Mouse (Mus musculus) hindbrain, embryonic 14.5 days (tissue): ENCODE results near the gene Myo6. TPM values are rescaled to one million over a fixed set of nuclear protein-coding genes. Genes with fewer than 3 reads are reported as not detected.
A peak's percentile ranks its signal among the peaks of the same experiment; 100 is the strongest.

ENCODE experiments used
- ATAC-seq: fragments of 200-750 bp; cut with Nextera tagmentation; 2 replicates; pipeline ENCODE4 v1.8.0; 2017; ENCODE audit warnings: moderate number of reproducible peaks, mild to moderate bottlenecking, moderate TSS enrichment, moderate library complexity; ENCODE audit not compliant: low FRiP score
- DNase-seq: peaks from one replicate; pipeline ENCODE4 v3.0.0-alpha.2; 2015; ENCODE audit warnings: low spot score
- H3K27ac ChIP-seq: fragments of 300-500 bp; sonication (generic); 2 replicates; pipeline ENCODE4 v1.5.1; 2014; ENCODE audit warnings: mild to moderate bottlenecking, moderate library complexity
- H3K27me3 ChIP-seq: fragments of 300-500 bp; sonication (generic); 2 replicates; pipeline ENCODE4 v1.6.1; 2014; ENCODE audit warnings: mild to moderate bottlenecking, low read length, mixed read lengths; ENCODE audit not compliant: control insufficient read depth, insufficient read depth
- H3K36me3 ChIP-seq: fragments of 300-500 bp; sonication (generic); replicated peaks from 2 replicates; pipeline ENCODE4 v1.6.1; 2014; ENCODE audit not compliant: control insufficient read depth, insufficient read depth
- H3K4me1 ChIP-seq: fragments of 300-500 bp; sonication (generic); replicated peaks from 2 replicates; pipeline ENCODE4 v1.6.1; 2014; ENCODE audit warnings: antibody characterized with exemption, low read length, mixed read lengths; ENCODE audit not compliant: control insufficient read depth, insufficient read depth
- H3K4me2 ChIP-seq: fragments of 300-500 bp; sonication (generic); replicated peaks from 2 replicates; pipeline ENCODE4 v1.6.1; 2014; ENCODE audit warnings: mild to moderate bottlenecking, moderate library complexity
- H3K4me3 ChIP-seq: fragments of 300-500 bp; sonication (generic); replicated peaks from 2 replicates; pipeline ENCODE4 v1.5.1; 2014; ENCODE audit warnings: mild to moderate bottlenecking, low read length
- H3K9ac ChIP-seq: fragments of 300-500 bp; sonication (generic); 2 replicates; pipeline ENCODE4 v1.6.1; 2014
- H3K9me3 ChIP-seq: fragments of 300-500 bp; sonication (generic); 2 replicates; pipeline ENCODE4 v1.6.1; 2016; ENCODE audit warnings: low read length; ENCODE audit not compliant: control insufficient read depth
- WGBS: fragments of 180-500 bp; shearing (Covaris S2); extraction: QIAGEN DNeasy Blood & Tissue Kit; methylation state at CpG from one replicate; pipeline ENCODE4 v1.1.7; 2014; 5-methylcytosine and 5-hydroxymethylcytosine counted together
- polyA plus RNA-seq: library from polyadenylated mRNA; unstranded; fragments of >200 nt; fragmentation: Nextera tagmentation; extraction: Ambion mirVana; gene quantifications from 2 replicates; pipeline ENCODE4 v1.2.1, GENCODE M21; 2014

The Myo6 gene
- 27.9 and 30.2 TPM in 2 replicates for polyA plus RNA-seq

DNA sequence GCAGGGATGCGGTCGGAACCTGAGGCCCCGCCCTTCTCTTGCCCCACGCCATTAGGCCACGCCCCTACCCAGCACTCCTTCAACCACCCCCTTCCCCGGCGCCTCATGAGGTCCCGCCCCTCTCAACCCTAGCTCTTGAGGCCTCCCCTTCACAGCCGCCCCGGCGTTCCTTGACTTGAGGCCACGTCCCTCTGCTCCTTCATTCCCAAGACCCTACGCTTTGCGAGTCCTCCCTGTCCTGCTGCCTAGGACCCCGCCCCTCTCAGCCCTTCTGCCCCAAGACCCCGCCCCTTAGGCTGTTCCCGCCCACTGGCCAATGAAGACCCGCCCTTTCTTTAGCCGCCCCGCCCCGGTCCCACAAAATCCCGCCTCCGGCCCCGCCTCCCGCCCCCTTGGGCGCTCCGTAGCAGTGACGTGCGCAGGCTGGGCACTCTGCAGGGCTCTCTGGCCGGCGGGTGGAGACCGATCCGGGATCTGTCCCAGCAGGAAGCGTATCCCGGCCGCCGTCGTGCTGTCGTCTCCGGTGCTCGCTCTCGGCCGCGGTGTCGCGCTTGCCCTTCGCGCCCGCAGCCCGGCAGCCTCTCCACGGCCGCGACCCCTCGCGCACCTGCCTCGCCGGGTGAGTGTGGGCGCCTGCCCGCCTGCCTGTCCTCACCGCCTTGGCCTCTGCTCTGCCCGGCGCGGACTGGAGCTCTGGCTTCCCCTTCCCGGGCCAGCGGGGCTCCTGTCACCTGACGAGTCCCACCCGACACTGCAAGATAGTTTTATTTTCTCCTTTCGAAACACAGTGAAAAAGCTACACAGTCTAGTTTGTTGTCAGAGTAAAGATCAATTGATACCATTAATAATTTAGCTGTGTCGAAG, at the start of gene Myo6:
Gene Myo6 (plus strand): TSS at position 421 of the 864 bp plus-strand sequence.
- ATAC-seq (peak; percentile 98), DNase-seq (peak; percentile 89)
- H3K4me3 ChIP-seq = peak within 1 kb of the TSS; percentile 71
- no peaks in the 10 kb centered on the region for H3K9me3 ChIP-seq
- no peaks in the 10 kb centered on the region for H3K27me3 ChIP-seq
- WGBS = under 1% methylated on average over 67 of the region's 69 CpGs
- peak within 1 kb of the TSS; percentile 76 for H3K9ac ChIP-seq
- H3K4me2 ChIP-seq = peak within 1 kb of the TSS; percentile 61
- H3K4me1 ChIP-seq = 0 out of 2 replicates have a peak, but pooled peaks cover 6% of the 10 kb centered on the region
- H3K36me3 ChIP-seq = no peaks in the 10 kb centered on the region
- peak within 1 kb of the TSS; percentile 77 for H3K27ac ChIP-seq

- Histone ChIP-seq H3K4me1 (no peaks in the 10 kb centered on the region), H3K27ac (no peak overlapping the region), H3K27me3 (no peaks in the 10 kb centered on the region), H3K9me3 (no peaks in the 10 kb centered on the region), H3K4me3 (no peak overlapping the region), H3K9ac (no peak overlapping the region), H3K36me3 (peaks cover 77% of the 10 kb centered on the region), H3K4me2 (no peak overlapping the region)
- WGBS = 87% methylated on average over 10 of the region's 10 CpGs
- ATAC-seq = no peak
- DNase-seq = no peak
These were observed 18.7 kb upstream of the Myo6 start for GRCm38 (mm10) chr9:80145992-80146587.

DNA sequence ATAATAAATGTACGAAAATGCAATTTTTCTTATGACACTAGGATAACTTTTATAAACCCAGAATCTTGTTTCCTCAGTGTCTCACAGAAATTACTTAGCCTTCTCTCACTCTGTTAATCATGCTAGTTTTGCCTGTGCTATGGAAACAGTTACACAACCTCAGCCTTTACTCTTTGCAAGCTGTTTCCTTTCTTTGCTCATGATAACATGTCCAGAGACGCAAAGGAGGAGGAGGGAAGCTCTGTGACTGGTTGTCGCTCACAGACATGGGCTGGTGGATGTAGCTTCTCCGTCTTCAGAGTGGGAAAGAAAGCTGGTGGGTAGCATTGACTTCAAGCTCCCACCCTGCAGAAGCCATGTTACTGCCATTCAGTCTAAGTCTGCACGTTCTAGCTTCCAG, 15.2 kb upstream of the Myo6 start:
- Histone ChIP-seq H3K4me1 (no peaks in the 10 kb centered on the region), H3K36me3 (peaks cover 56% of the 10 kb centered on the region), H3K27ac (no peak overlapping the region), H3K4me2 (no peak overlapping the region), H3K4me3 (no peak overlapping the region), H3K27me3 (no peaks in the 10 kb centered on the region), H3K9me3 (no peaks in the 10 kb centered on the region), H3K9ac (no peak overlapping the region)
- ATAC-seq (no peak), DNase-seq (no peak)
- 90% methylated on average over 5 of the region's 5 CpGs for WGBS

GRCm38 (mm10) chr9:80155277-80155676, 9.6 kb upstream of the Myo6 start:
- Histone ChIP-seq H3K27me3 (no peaks in the 10 kb centered on the region), H3K4me3 (no peak overlapping the region), H3K4me1 (no peaks in the 10 kb centered on the region), H3K9me3 (no peaks in the 10 kb centered on the region), H3K27ac (no peak overlapping the region; the same call in 1 of the 2 replicates), H3K9ac (no peak overlapping the region), H3K4me2 (no peak overlapping the region), H3K36me3 (peaks cover 16% of the 10 kb centered on the region; the same call in 1 of the 2 replicates)
- peak; percentile 73 for ATAC-seq
- DNase-seq = peak; percentile 66
- WGBS = 40% methylated on average over 5 of the region's 5 CpGs

DNA sequence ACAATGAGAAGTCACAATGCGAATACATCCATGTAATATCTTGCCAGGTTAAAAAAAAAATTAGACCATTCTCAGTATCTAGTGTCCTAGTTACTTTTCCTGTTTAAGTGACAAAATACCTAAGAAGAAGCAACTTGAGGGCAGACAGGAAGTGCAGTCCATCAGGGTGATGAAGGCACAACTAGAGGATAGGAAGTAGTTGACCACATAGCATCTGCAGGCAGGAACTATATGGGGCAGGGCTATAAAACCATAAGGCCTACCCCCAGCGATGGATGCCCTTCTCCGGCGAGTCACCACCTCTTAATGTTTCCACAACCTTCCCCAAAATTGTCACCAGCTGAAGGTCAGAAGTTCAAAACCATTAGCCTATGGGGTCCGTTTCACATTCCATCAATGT, 8.1 kb upstream of the Myo6 start:
- Histone ChIP-seq H3K9me3 (no peaks in the 10 kb centered on the region), H3K4me1 (no peaks in the 10 kb centered on the region), H3K9ac (no peak overlapping the region), H3K27me3 (no peaks in the 10 kb centered on the region), H3K27ac (no peak overlapping the region), H3K4me3 (no peak overlapping the region), H3K4me2 (no peak overlapping the region), H3K36me3 (peaks cover 6% of the 10 kb centered on the region; the same call in 1 of the 2 replicates)
- DNase-seq = no peak
- 91% methylated on average over 5 of the region's 5 CpGs for WGBS
- no peak for ATAC-seq

DNA sequence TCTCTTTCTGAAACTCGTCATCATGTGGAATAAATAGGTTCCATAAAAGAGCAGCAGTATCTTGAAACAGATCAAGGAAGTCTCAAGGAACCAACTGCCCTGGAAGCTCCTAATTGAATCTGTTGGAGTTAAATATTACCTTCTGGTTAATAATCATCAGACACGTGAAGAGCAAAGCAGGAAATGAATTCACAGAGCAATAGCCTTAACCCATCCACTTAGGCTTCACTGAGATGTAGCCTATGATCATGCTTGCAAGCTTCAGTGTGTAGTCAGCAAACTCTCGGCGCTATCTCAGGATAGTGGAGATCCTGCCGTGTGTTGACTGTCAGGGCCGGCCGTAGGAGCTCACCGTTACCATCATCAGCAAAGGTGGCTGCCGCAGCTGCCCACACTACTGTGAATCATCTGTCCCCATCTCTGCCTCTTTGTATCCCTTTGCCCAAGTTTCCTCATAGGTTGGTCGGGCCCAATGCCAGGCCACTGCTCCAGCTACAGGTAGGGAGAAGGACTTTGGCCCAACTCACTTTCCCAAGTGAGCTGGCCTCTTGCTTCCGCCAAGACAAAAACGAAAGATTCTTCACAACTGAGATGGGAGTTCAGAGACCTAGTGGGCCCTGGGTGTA, 6.9 kb upstream of the Myo6 start:
- no peak overlapping the region for H3K27ac ChIP-seq
- no peaks in the 10 kb centered on the region for H3K9me3 ChIP-seq
- no peak for ATAC-seq
- 92% methylated on average over 12 of the region's 12 CpGs for WGBS
- peaks cover under 1% of the 10 kb centered on the region; the same call in 1 of the 2 replicates for H3K36me3 ChIP-seq
- H3K4me3 ChIP-seq = no peak overlapping the region
- no peak overlapping the region for H3K4me2 ChIP-seq
- no peaks in the 10 kb centered on the region for H3K4me1 ChIP-seq
- no peaks in the 10 kb centered on the region for H3K27me3 ChIP-seq
- DNase-seq = no peak
- H3K9ac ChIP-seq = no peak overlapping the region

GRCm38 (mm10) chr9:80158937-80159336, 5.9 kb upstream of the Myo6 start:
- no peak overlapping the region for H3K9ac ChIP-seq
- no peaks in the 10 kb centered on the region for H3K36me3 ChIP-seq
- WGBS = 78% methylated on average over 5 of the region's 5 CpGs
- no peaks in the 10 kb centered on the region for H3K27me3 ChIP-seq
- DNase-seq = no peak
- H3K4me1 ChIP-seq = no peaks in the 10 kb centered on the region
- ATAC-seq = no peak
- no peaks in the 10 kb centered on the region for H3K9me3 ChIP-seq
- H3K27ac ChIP-seq = no peak overlapping the region
- no peak overlapping the region for H3K4me3 ChIP-seq
- no peak overlapping the region for H3K4me2 ChIP-seq

GRCm38 (mm10) chr9:80161451-80161850, 3.4 kb upstream of the Myo6 start:
- Histone ChIP-seq H3K4me1 (0 out of 2 replicates have a peak, but pooled peaks cover 6% of the 10 kb centered on the region), H3K4me2 (no peak overlapping the region), H3K9me3 (no peaks in the 10 kb centered on the region), H3K9ac (no peak overlapping the region), H3K36me3 (no peaks in the 10 kb centered on the region), H3K27ac (no peak overlapping the region), H3K27me3 (no peaks in the 10 kb centered on the region), H3K4me3 (no peak overlapping the region)
- ATAC-seq (no peak), DNase-seq (no peak)
- WGBS = 59% methylated on average over 4 of the region's 4 CpGs

GRCm38 (mm10) chr9:80163126-80163723, 1.6 kb upstream of the Myo6 start:
- no peak overlapping the region for H3K4me2 ChIP-seq
- WGBS = 89% methylated on average over 4 of the region's 4 CpGs
- H3K27me3 ChIP-seq = no peaks in the 10 kb centered on the region
- H3K4me3 ChIP-seq = no peak overlapping the region
- ATAC-seq = no peak
- 0 out of 2 replicates have a peak, but pooled peaks cover 6% of the 10 kb centered on the region for H3K4me1 ChIP-seq
- H3K36me3 ChIP-seq = no peaks in the 10 kb centered on the region
- H3K9me3 ChIP-seq = no peaks in the 10 kb centered on the region
- H3K9ac ChIP-seq = no peak overlapping the region
- no peak for DNase-seq
- H3K27ac ChIP-seq = no peak overlapping the region
